Mouse (Mus musculus) CD4-positive, CD25-positive, alpha-beta regulatory T cell, adult 2 months (primary cell): ENCODE measurements around the gene Slc22a12.
A peak's percentile ranks its signal among the peaks of the same experiment; 100 is the strongest.

Experiments
- DNase-seq: peaks from one replicate; pipeline ENCODE4 v3.0.0-alpha.2; 2012; ENCODE audit warnings: low read depth, low spot score

Gene Slc22a12

GRCm38 (mm10) chr19:6494032-6494431 is 48.8 kb downstream of the Slc22a12 start:
- no peak for DNase-seq

- no peak for DNase-seq
Measured at GRCm38 (mm10) chr19:6493219-6493618, 49.6 kb downstream of the Slc22a12 start.

GRCm38 (mm10) chr19:6492124-6492523 is 50.7 kb downstream of the Slc22a12 start:
- peak; percentile 52 for DNase-seq

- DNase-seq, result no peak
Measured at GRCm38 (mm10) chr19:6491538-6491937, 51.3 kb downstream of the Slc22a12 start.

- peak; percentile 90 for DNase-seq
Measured at GRCm38 (mm10) chr19:6489030-6489429, 53.8 kb downstream of the Slc22a12 start.
